Mouse (Mus musculus): Measurements from ENCODE around the gene Arf1. TPM values are rescaled to one million over a fixed set of nuclear protein-coding genes. Genes with fewer than 3 reads are reported as not detected.

Arf1 gene
- polyA plus RNA-seq (2015; fragmentation: Nextera tagmentation; extraction: Ambion mirVana), result 645 and 662 TPM in 2 replicates

DNA sequence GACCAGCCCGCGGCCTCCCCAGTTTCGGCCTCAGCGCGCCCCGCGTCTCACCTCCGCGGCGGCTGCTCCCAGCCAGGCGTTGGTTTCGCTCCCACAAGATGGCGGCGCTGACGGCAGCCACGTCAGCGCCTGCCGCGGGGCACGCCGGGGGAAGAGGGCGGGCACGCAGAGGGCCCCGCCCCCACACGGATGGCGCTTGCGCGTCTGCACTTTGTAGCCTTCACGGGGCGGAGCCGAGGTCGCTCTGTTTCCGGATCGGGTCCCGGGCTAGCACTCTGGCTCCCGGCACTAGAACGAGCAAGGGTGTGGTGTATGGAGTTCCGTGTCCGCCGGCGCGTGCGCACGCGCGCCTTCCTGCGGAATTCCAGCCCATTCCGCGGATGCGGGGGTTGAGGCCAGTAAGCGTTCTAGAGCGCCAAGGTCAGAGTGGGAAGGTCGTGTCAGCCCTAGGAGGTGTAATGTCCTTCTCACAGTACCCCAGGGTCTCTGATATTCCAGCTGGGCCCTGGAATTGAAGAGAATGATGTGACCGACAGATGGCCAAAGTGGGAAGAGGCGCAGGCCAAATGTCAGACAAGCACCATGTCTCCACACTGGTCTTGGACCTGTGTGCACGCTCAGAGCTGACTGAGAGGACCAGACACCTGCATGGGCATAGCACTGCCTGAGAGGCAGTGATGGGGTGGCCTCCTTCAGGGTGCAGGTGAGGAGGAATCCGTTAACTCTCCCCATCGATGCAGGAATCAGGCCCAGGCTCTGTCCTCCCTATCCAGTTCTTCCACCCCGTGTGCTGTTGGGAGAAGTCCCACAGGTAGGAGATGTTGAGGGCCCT is at the start of gene Arf1:
TSS of gene Arf1 (minus strand) at position 149 of the 832 bp plus-strand sequence.
- H3K4me1 ChIP-seq, result peaks cover 49% of the 10 kb centered on the region
- no peaks in the 10 kb centered on the region for H3K27me3 ChIP-seq (replicated peaks)
- ATAC-seq (ENCODE audit: low FRiP score), result peak; percentile 95
- no peaks in the 10 kb centered on the region for H3K36me3 ChIP-seq
- H3K4me2 ChIP-seq, result peak within 1 kb of the TSS; percentile 89
- H3K27ac ChIP-seq (replicated peaks), result peak within 1 kb of the TSS; percentile 94
- peak within 1 kb of the TSS; percentile 83 for H3K4me3 ChIP-seq (replicated peaks)
- H3K9me3 ChIP-seq (replicated peaks), result no peaks in the 10 kb centered on the region
- 5% methylated on average over 51 of the region's 59 CpGs for WGBS
- H3K9ac ChIP-seq (replicated peaks), result peak within 1 kb of the TSS; percentile 98

DNA sequence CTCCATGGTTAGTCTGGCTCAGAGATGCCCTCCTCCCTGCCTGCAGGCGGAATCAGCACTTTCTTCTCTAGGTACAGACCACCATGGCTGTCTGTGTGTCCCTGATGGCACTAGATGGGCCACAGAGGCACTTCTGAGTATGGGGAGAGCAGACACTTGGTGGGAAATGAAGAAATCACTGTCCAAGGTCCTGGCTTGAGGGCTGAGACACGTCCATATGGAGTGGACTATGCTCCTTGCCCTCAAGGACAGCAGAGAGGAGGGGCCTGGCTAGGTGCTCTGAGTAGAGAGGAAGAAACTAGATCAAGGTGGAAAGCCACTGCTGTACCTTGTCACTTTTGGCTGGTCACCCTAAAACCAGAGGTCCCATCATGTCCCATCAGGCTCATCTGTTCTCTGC is 48.8 kb upstream of the Arf1 start:
- H3K27me3 ChIP-seq (replicated peaks), result peaks cover 5% of the 10 kb centered on the region; the same call in 1 of the 2 replicates
- H3K27ac ChIP-seq (replicated peaks), result no peak overlapping the region
- no peak overlapping the region for H3K9ac ChIP-seq (replicated peaks)
- H3K4me1 ChIP-seq, result no peaks in the 10 kb centered on the region
- H3K4me2 ChIP-seq, result no peak overlapping the region
- whole genome bisulfite sequencing, result 42% methylated on average over 2 of the region's 2 CpGs
- no peak for ATAC-seq (ENCODE audit: low FRiP score)
- H3K4me3 ChIP-seq (replicated peaks), result no peak overlapping the region
- no peaks in the 10 kb centered on the region for H3K36me3 ChIP-seq
- no peaks in the 10 kb centered on the region for H3K9me3 ChIP-seq (replicated peaks)

DNA sequence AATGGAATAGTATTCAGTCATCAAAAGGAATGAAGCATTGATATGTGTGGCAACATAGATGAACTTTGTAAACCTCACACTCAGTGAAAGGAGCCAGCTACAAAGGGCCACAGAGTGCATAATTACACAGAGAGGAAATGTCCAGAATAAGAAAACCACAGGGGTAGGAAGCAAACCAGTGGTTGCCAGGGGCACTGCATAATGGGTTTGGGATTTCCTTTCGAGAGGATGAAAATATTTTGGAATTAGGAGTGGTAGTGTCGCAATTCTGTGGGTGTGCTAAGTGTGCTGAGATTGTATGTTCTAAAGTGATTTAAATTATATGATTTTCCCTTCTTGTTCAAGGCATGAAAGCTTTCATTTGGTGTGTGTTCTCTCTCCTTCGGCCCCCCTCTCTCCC is 46.1 kb upstream of the Arf1 start:
- 90% methylated on average over 3 of the region's 3 CpGs for WGBS
- H3K27ac ChIP-seq (replicated peaks), result no peak overlapping the region
- no peaks in the 10 kb centered on the region for H3K9me3 ChIP-seq (replicated peaks)
- no peak overlapping the region for H3K4me3 ChIP-seq (replicated peaks)
- no peaks in the 10 kb centered on the region for H3K4me1 ChIP-seq
- no peak overlapping the region for H3K9ac ChIP-seq (replicated peaks)
- no peak overlapping the region for H3K4me2 ChIP-seq
- no peaks in the 10 kb centered on the region for H3K36me3 ChIP-seq
- peaks cover 5% of the 10 kb centered on the region; the same call in 1 of the 2 replicates for H3K27me3 ChIP-seq (replicated peaks)
- ATAC-seq (ENCODE audit: low FRiP score), result no peak

DNA sequence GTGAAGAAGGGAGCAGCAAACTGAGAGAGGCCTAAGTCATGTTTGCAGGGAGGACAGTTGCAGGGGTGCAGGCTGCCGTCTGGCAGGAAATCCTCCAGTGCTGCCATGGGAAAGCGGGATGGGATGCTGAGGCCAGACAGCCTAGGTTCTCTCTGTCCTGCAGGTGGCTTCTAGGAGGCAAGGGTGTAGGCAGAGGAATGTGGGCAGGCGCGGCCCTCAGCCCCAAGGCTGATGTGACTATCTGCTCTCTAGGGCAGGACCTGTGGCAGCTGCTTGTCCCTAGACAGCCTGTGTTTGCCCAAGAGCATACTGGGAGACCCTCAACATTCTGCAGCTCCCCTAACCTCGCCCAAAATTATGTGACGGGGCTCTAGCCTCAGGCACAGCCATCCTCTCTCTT is 38.7 kb upstream of the Arf1 start:
- Histone ChIP-seq H3K4me2 (no peak overlapping the region), H3K27ac (replicated peaks) (no peak overlapping the region), H3K9me3 (replicated peaks) (no peaks in the 10 kb centered on the region), H3K36me3 (no peaks in the 10 kb centered on the region), H3K4me3 (replicated peaks) (no peak overlapping the region), H3K27me3 (replicated peaks) (peaks cover 27% of the 10 kb centered on the region), H3K4me1 (peaks cover 15% of the 10 kb centered on the region), H3K9ac (replicated peaks) (no peak overlapping the region)
- ATAC-seq (ENCODE audit: low FRiP score), result no peak
- 37% methylated on average over 6 of the region's 6 CpGs for WGBS

DNA sequence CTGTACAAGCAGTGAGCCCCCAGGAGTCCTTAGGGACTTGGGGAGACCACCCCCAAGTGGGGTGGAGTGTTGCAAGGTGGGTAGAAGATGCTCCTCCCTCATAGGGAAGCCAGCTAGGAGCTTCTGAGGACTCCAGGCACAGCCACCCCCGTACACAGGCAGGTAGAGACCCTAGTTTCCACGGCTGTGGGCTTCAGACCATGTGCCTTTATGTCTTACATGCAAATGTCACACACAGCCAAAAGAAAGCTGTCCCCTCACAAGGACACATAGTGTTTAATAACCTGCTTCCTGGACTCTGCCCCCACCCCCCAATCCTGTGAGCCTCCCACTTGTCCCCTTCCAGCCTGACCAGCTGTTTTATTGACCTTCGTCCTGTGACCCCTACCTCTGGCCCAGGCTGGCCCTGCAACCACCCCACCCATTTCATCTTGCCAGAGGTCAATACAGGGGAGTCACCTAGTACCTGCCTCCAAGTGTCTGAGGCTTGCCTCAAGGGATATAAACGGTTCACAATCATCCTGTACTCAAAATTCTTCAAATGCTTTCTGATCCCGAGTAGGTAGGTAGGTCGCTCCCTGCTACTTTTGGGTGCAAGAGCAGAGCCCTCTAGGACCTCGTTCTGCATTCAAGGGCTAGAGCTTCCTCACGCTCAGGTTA is 37.2 kb upstream of the Arf1 start:
- no peak for ATAC-seq (ENCODE audit: low FRiP score)
- no peak overlapping the region for H3K4me2 ChIP-seq
- no peak overlapping the region for H3K27ac ChIP-seq (replicated peaks)
- no peak overlapping the region for H3K9ac ChIP-seq (replicated peaks)
- no peaks in the 10 kb centered on the region for H3K9me3 ChIP-seq (replicated peaks)
- WGBS, result 64% methylated on average over 8 of the region's 8 CpGs
- H3K27me3 ChIP-seq (replicated peaks), result peaks cover 30% of the 10 kb centered on the region
- peaks cover 15% of the 10 kb centered on the region for H3K4me1 ChIP-seq
- H3K36me3 ChIP-seq, result no peaks in the 10 kb centered on the region
- H3K4me3 ChIP-seq (replicated peaks), result no peak overlapping the region

DNA sequence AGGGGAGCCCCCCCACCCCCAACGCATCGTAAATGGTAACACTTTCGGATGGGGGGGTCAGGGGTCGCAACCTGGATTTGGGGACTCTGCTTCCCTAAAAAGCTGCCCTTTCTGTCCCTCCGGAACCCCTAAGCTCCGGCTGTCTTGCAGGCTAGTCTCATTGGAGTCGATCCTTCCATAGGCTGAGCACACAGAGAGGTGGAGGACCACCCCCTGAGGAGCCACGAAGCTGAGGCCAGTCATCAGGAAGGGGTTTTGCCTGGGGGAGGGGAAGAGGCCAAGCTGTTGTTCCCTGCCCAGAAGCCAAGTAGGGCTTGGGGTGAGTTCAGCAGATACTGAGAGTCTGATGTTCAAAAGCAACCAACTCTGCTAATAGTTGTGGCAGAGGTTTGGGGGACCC is 36.5 kb upstream of the Arf1 start:
- no peaks in the 10 kb centered on the region for H3K9me3 ChIP-seq (replicated peaks)
- H3K4me2 ChIP-seq, result peak overlapping the region; percentile 77
- peak overlapping the region; percentile 49 for H3K4me3 ChIP-seq (replicated peaks)
- peaks cover 33% of the 10 kb centered on the region for H3K27me3 ChIP-seq (replicated peaks)
- no peak for ATAC-seq (ENCODE audit: low FRiP score)
- no peaks in the 10 kb centered on the region for H3K36me3 ChIP-seq
- peak overlapping the region; percentile 57 for H3K9ac ChIP-seq (replicated peaks)
- 3% methylated on average over 8 of the region's 8 CpGs for WGBS
- H3K4me1 ChIP-seq, result peaks cover 15% of the 10 kb centered on the region
- no peak overlapping the region for H3K27ac ChIP-seq (replicated peaks)

DNA sequence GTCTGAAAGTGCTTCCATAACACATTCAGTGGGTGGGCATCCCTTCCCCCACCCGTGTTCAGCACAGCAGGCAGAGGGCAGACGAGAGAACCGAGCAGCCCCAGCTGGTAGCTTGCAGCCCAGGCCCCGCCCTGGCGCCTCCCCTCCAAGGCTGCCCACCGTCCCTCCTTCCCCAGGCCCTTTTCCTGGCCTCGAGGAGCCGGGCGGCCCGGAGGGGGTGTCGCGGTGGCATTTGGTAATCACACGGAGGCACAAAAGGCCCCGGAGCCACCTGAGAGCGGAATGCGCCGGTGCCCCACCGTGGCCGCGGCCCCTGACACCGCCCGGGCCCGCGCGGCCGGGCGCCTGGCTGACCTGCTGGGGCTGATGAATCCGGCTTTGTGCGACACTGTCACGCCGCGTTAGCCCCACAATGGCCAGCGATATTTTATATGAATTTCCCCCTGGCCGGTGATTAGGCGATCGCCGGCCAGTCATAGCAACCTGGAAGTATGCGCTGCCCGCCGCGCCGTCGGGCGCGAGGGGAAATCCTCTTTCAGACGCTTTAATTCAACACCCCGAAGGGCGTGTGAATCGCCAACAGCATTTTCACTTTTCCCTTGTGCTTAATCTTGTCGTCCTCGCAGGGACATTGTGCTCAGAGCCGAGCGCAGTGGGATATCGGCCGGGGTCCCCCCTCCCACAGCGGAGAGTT is 35.9 kb upstream of the Arf1 start:
- peak overlapping the region; percentile 77 for H3K4me2 ChIP-seq
- H3K36me3 ChIP-seq, result no peaks in the 10 kb centered on the region
- H3K27ac ChIP-seq (replicated peaks), result peak overlapping the region; percentile 42; the same call in 1 of the 2 replicates
- peak overlapping the region; percentile 57 for H3K9ac ChIP-seq (replicated peaks)
- H3K4me1 ChIP-seq, result peaks cover 15% of the 10 kb centered on the region
- ATAC-seq (ENCODE audit: low FRiP score), result peak; percentile 92
- H3K9me3 ChIP-seq (replicated peaks), result no peaks in the 10 kb centered on the region
- H3K4me3 ChIP-seq (replicated peaks), result peak overlapping the region; percentile 49
- WGBS, result under 1% methylated on average over 54 of the region's 56 CpGs
- H3K27me3 ChIP-seq (replicated peaks), result peaks cover 33% of the 10 kb centered on the region

DNA sequence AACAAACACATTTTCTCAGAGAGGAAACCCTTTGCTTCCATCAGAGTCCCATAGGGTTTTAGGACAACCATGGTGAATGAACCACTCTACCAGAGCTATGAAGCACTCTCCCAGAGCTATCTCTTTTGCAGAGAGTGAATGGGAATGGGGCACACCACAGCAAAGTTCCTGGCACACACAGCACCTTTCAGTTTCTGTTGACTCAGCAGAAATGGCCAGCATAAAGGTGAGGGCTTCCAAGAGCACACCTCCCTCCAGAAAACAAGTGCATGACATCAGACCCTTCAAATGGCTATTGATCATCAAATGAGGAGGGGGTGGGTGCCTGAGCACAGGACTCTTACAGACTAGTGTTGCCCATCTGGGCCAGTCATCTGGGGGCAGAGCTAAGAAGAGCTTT is 34.2 kb upstream of the Arf1 start:
- no peak overlapping the region for H3K9ac ChIP-seq (replicated peaks)
- peaks cover 32% of the 10 kb centered on the region for H3K27me3 ChIP-seq (replicated peaks)
- H3K4me3 ChIP-seq (replicated peaks), result no peak overlapping the region
- H3K4me1 ChIP-seq, result peaks cover 15% of the 10 kb centered on the region
- ATAC-seq (ENCODE audit: low FRiP score), result no peak
- H3K27ac ChIP-seq (replicated peaks), result no peak overlapping the region
- H3K36me3 ChIP-seq, result no peaks in the 10 kb centered on the region
- no peak overlapping the region for H3K4me2 ChIP-seq
- no peaks in the 10 kb centered on the region for H3K9me3 ChIP-seq (replicated peaks)

DNA sequence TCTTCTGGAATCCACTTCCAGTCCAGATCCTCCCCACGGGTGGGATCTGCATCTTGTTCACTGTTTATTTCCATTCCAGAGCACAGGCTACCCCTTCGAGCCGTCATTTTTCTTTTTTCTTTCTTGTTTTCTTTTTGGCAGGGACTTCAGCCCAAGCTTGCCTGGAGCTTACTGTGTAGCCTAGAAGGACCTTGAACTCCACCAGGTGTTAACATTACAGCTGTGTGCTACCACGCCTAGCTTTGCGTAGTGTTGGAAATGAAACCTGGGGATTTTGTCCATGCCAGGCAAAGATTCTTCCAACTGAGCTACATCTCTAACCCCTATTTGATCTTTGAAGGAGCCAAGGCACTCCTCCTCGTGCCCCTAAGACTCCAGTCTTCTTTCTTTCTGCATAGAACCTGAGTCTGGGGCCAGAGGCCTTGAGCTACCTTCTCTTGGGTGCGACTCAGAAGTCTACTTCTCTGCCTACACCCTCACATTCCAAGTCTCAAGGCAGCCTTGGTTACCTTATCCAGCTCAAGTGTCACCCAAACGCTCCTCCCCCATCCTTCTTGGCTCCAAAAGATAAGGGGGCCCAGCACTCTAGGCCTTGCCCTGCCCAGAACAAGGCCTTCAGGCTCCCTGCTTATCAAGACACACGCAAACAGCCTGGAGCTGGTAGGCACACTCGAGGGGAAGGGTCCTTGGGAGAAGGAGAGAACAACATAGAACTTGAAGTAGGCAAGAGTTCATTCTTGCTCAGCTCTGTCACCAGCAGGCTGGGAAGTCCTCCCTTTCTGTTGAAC is 32.8 kb upstream of the Arf1 start:
- Histone ChIP-seq H3K4me1 (peaks cover 15% of the 10 kb centered on the region), H3K9me3 (replicated peaks) (no peaks in the 10 kb centered on the region), H3K36me3 (no peaks in the 10 kb centered on the region), H3K4me2 (no peak overlapping the region), H3K27me3 (replicated peaks) (peaks cover 19% of the 10 kb centered on the region), H3K4me3 (replicated peaks) (no peak overlapping the region), H3K9ac (replicated peaks) (no peak overlapping the region), H3K27ac (replicated peaks) (no peak overlapping the region)
- ATAC-seq (ENCODE audit: low FRiP score), result no peak
- 89% methylated on average over 10 of the region's 10 CpGs for WGBS

DNA sequence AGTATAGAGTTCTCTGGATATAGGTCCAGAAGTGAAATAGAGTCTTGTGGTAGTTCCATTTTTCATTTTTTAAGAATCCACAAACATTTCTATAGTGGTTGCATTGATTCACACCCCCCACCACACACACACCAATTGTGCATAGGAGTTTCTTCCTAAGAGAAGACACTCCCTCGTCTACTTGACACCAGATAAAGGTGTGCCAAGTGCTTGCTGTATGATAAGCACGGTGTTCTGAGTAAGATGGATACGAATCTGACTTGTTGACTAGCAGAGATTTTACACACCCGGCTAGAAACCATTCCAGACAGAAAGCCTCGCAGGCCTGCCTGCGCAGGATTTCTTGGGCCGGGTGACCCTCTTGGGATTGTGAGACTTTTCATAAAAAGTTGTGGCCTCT is 31.6 kb upstream of the Arf1 start:
- H3K4me1 ChIP-seq, result peaks cover 13% of the 10 kb centered on the region
- H3K9me3 ChIP-seq (replicated peaks), result no peaks in the 10 kb centered on the region
- H3K27ac ChIP-seq (replicated peaks), result no peak overlapping the region
- H3K36me3 ChIP-seq, result no peaks in the 10 kb centered on the region
- peaks cover 8% of the 10 kb centered on the region for H3K27me3 ChIP-seq (replicated peaks)
- H3K4me3 ChIP-seq (replicated peaks), result no peak overlapping the region
- WGBS, result 93% methylated on average over 7 of the region's 7 CpGs
- H3K9ac ChIP-seq (replicated peaks), result no peak overlapping the region
- H3K4me2 ChIP-seq, result no peak overlapping the region
- ATAC-seq (ENCODE audit: low FRiP score), result no peak

DNA sequence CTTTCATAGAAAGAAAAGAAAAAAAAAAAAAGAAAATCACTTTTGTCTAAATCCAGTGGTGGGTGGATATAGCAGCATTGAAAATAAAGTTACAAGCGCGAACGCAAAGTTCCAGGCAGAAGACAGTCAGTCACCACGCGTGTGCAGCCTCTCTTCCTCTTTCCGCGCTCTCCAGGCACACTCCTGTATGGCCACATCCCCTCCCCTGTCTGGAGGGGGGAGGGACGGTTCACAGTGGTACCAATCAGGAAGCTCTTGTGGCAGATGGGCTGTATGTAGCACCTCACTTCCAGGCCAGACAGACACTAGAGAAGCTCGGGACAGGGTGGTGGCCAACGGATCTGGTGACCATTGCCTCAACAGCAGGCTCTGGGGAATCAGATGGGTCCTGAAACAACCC is 20.0 kb upstream of the Arf1 start:
- Histone ChIP-seq H3K4me2 (no peak overlapping the region), H3K4me3 (replicated peaks) (no peak overlapping the region), H3K27me3 (replicated peaks) (no peaks in the 10 kb centered on the region), H3K9me3 (replicated peaks) (no peaks in the 10 kb centered on the region), H3K36me3 (no peaks in the 10 kb centered on the region), H3K4me1 (no peaks in the 10 kb centered on the region), H3K9ac (replicated peaks) (no peak overlapping the region), H3K27ac (replicated peaks) (no peak overlapping the region)
- no peak for ATAC-seq (ENCODE audit: low FRiP score)
- WGBS, result 81% methylated on average over 10 of the region's 10 CpGs

Measured in neural tube, embryonic 15.5 days (tissue).